8 mouse cellular contexts compared by ENCODE assay signal in genomic region chr16:76865731-76866464, GRCm38 (mm10).
A peak's percentile ranks its signal among the peaks of the same experiment; 100 is the strongest.
DNase-seq lines count a peak whose midpoint lies in the region; ATAC-seq and TF ChIP-seq lines count a peak whose summit lies in the region.
"Had no signal": no experiment of that assay in that cellular context is flagged by ENCODE, and none has a peak within 500 bp of the region (broad histone marks: within the 10 kb centered on the region; RNA-seq: fewer than 3 reads in every experiment).

No protein-coding gene starts in this region.

- peak; percentile 85 for ATAC-seq in common myeloid progenitor, adult 5-6 weeks (replicated peaks; ENCODE audit: low read depth, poor library complexity, severe bottlenecking)
- ATAC-seq in midbrain, embryonic 12.5 days (ENCODE audit: low FRiP score, low read depth), result peak; percentile 67
- peak; percentile 56; the same call in 1 of the 2 replicates for ATAC-seq in stomach, embryonic 14.5 days (ENCODE audit: insufficient number of reproducible peaks, insufficient read depth, low FRiP score, low read depth)

- intact Hi-C loops in gastrocnemius, adult 2 months (cut with DNase I), result loop anchor here (5.0 to 10.0 kb wide), 3 partner anchors 491 to 664 kb away; partner anchors contain the start of gene Nrip1

- peak; percentile 64 for TF ChIP-seq CTCF in gastrocnemius, adult 2 months (IDR thresholded peaks at IDR 0.05)

- H3K9me3 ChIP-seq in midbrain, embryonic 12.5 days, result no peaks in the 10 kb centered on the region
- H3K9me3 ChIP-seq in stomach, embryonic 14.5 days (ENCODE audit: control insufficient read depth, low read depth, low read length), result no peaks in the 10 kb centered on the region
- H3K9me3 ChIP-seq: liver, embryonic 15.5 days had no signal

- peak overlapping the region; percentile 24; the same call in 1 of the 2 replicates for H3K27ac ChIP-seq in gastrocnemius, adult 2 months
- H3K27ac ChIP-seq in midbrain, embryonic 12.5 days (replicated peaks), result no peak overlapping the region
- no peak overlapping the region for H3K27ac ChIP-seq in stomach, embryonic 14.5 days (ENCODE audit: low read length)
- H3K27ac ChIP-seq: liver, embryonic 15.5 days had no signal

- DNase-seq in adrenal gland, postnatal 10 days, result peak; percentile 36
- DNase-seq in gastrocnemius, adult 2 months, result peak; percentile 47
- DNase-seq in hindlimb bud, embryonic 11.5 days (ENCODE audit: extremely low spot score, low read depth, low spot score), result peak; percentile 3
- peak; percentile 29 to 45 for DNase-seq in left cerebral cortex, adult 18-20 months (ENCODE audit: low spot score in 2 of 2)

- no peaks in the 10 kb centered on the region for H3K36me3 ChIP-seq in midbrain, embryonic 12.5 days
- H3K36me3 ChIP-seq in stomach, embryonic 14.5 days (ENCODE audit: control insufficient read depth, insufficient read depth, low read length), result no peaks in the 10 kb centered on the region
- H3K36me3 ChIP-seq: liver, embryonic 15.5 days had no signal

- no peaks in the 10 kb centered on the region for H3K4me1 ChIP-seq in midbrain, embryonic 12.5 days
- no peaks in the 10 kb centered on the region for H3K4me1 ChIP-seq in stomach, embryonic 14.5 days (ENCODE audit: control insufficient read depth, insufficient read depth, low read length)
- H3K4me1 ChIP-seq: liver, embryonic 15.5 days had no signal

- no peak overlapping the region for H3K9ac ChIP-seq in midbrain, embryonic 12.5 days (replicated peaks)
- H3K9ac ChIP-seq in stomach, embryonic 14.5 days (replicated peaks; ENCODE audit: low read depth, low read length), result no peak overlapping the region
- H3K9ac ChIP-seq: liver, embryonic 15.5 days had no signal

- H3K27me3 ChIP-seq in midbrain, embryonic 12.5 days, result peaks cover 29% of the 10 kb centered on the region
- H3K27me3 ChIP-seq in stomach, embryonic 14.5 days (ENCODE audit: control insufficient read depth, insufficient read depth, low read length), result no peaks in the 10 kb centered on the region
- H3K27me3 ChIP-seq: liver, embryonic 15.5 days had no signal

- H3K4me2 ChIP-seq in midbrain, embryonic 12.5 days (replicated peaks), result peak overlapping the region; percentile 38
- peak overlapping the region; percentile 33 for H3K4me2 ChIP-seq in stomach, embryonic 14.5 days (replicated peaks; ENCODE audit: low read depth, low read length)
- H3K4me2 ChIP-seq: liver, embryonic 15.5 days had no signal

- peak overlapping the region; percentile 57 for H3K4me3 ChIP-seq in gastrocnemius, adult 2 months
- H3K4me3 ChIP-seq in midbrain, embryonic 12.5 days, result no peak overlapping the region
- no peak overlapping the region for H3K4me3 ChIP-seq in stomach, embryonic 14.5 days (ENCODE audit: low read depth, low read length)
- H3K4me3 ChIP-seq: liver, embryonic 15.5 days had no signal

- WGBS in midbrain, embryonic 12.5 days, result 27% methylated on average over 8 of the region's 12 CpGs
- WGBS in stomach, embryonic 14.5 days, result 29% methylated on average over 7 of the region's 12 CpGs
